Mouse (Mus musculus) urinary bladder, postnatal 14 days (tissue): ENCODE data around the gene Rorc.

Experiments used
- DNase-seq: peaks from one replicate; pipeline ENCODE4 v3.0.0; 2021; ENCODE audit warnings: low spot score

Gene Rorc

GRCm38 (mm10) chr3:94430980-94431379 is 58.4 kb downstream of the Rorc start:
- no peak for DNase-seq

GRCm38 (mm10) chr3:94434305-94434704 is 61.7 kb downstream of the Rorc start:
- no peak for DNase-seq

- no peak for DNase-seq
Observed at GRCm38 (mm10) chr3:94436420-94436819, 63.8 kb downstream of the Rorc start.

- DNase-seq, result no peak
Observed at GRCm38 (mm10) chr3:94441182-94441581, 68.6 kb downstream of the Rorc start.

- DNase-seq, result peak; percentile 95
Observed at GRCm38 (mm10) chr3:94442951-94443596, 70.5 kb downstream of the Rorc start, which contains the start of gene Mrpl9. TSS of gene Mrpl9 (plus strand) at chr3:94443318.

- no peak for DNase-seq
Observed at GRCm38 (mm10) chr3:94443597-94443964, 71.0 kb downstream of the Rorc start, which contains the start of gene Oaz3. TSS of gene Oaz3 (minus strand) at chr3:94443915.
